Mouse (Mus musculus) heart, postnatal 0 days (tissue): ENCODE data around the gene 1700034J05Rik.

Experiments used
- CTCF ChIP-seq: IDR thresholded peaks from 2 replicates; pipeline ENCODE4 v1.5.1; 2016; ENCODE audit warnings: antibody characterized with exemption, control low read depth, low read depth
- EP300 ChIP-seq: IDR thresholded peaks from 2 replicates; pipeline ENCODE4 v1.6.1; 2016; ENCODE audit warnings: antibody characterized with exemption, low read depth

DNA sequence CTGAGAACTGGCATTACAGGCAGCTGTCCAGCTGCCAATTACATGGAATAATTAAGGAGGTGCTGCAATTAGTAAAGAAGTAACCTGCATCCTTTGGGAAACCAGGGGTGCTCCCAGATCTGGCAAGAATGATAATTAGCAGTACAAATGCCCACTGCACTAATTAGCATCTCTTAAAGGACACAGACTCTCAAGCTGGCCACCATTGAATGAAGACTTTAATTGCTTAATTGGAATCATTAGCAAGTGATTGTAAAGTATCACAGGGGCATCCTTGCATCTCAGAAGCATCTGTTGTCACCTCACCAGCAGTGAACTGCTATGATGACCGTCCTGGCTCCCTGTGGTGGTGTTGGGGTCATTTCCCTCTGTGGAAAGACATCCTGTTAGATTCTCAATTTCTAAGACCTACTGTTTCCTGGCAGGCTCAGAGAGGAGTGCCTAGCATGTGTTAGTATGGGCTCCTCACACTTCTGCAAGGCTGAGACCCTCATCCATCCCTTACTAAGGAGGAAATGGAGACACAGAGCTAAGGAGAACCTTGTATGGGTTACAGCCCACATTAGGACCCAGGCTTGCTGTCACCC is 27.1 kb upstream of the 1700034J05Rik start:
- no peak for TF ChIP-seq CTCF
- no peak for TF ChIP-seq EP300
